Mouse (Mus musculus): ENCODE measurements around the gene Pakap. TPM values are rescaled to one million over a fixed set of nuclear protein-coding genes. Genes with fewer than 3 reads are reported as not detected.

Pakap gene
- total RNA-seq, 2 experiments from 2014 or later, result 37.4 to 44.3 TPM

- intact Hi-C loops (cut with DNase I), result loop anchor here (5.0 kb wide), 1 partner anchor 101 kb away; no protein-coding TSS in a partner anchor
- DNase-seq (ENCODE audit: low spot score), result no peak
Observed at GRCm38 (mm10) chr4:57780833-57781641, 213.1 kb downstream of the Pakap start.

- intact Hi-C loops (cut with DNase I), result loop anchor here (2.0 to 5.0 kb wide), 4 partner anchors 33 to 107 kb away; no protein-coding TSS in a partner anchor
- peak; percentile 65 for DNase-seq (ENCODE audit: low spot score)
Observed at GRCm38 (mm10) chr4:57781994-57782393, 214.0 kb downstream of the Pakap start.

- no peak for DNase-seq (ENCODE audit: low spot score)
- intact Hi-C loops (cut with DNase I), result loop anchor here (2.0 to 5.0 kb wide), 4 partner anchors 32 to 108 kb away; no protein-coding TSS in a partner anchor
Observed at GRCm38 (mm10) chr4:57782549-57783390, 214.8 kb downstream of the Pakap start.

- no peak for DNase-seq (ENCODE audit: low spot score)
- intact Hi-C loops (cut with DNase I), result loop anchor here (2.0 to 5.0 kb wide), 4 partner anchors 31 to 109 kb away; no protein-coding TSS in a partner anchor
Observed at GRCm38 (mm10) chr4:57783391-57783770, 215.4 kb downstream of the Pakap start.

- intact Hi-C loops (cut with DNase I), result loop anchor here (2.0 to 5.0 kb wide), 4 partner anchors 31 to 109 kb away; no protein-coding TSS in a partner anchor
- DNase-seq (ENCODE audit: low spot score), result peak; percentile 53
Observed at GRCm38 (mm10) chr4:57783853-57784600, 216.0 kb downstream of the Pakap start.

GRCm38 (mm10) chr4:57788709-57789108, 220.7 kb downstream of the Pakap start:
- intact Hi-C loops (cut with DNase I), result no loop called here
- no peak for DNase-seq (ENCODE audit: low spot score)

GRCm38 (mm10) chr4:57789118-57789517, 221.1 kb downstream of the Pakap start:
- no peak for DNase-seq (ENCODE audit: low spot score)
- intact Hi-C loops (cut with DNase I), result no loop called here

GRCm38 (mm10) chr4:57793989-57794388, 226.0 kb downstream of the Pakap start:
- DNase-seq (ENCODE audit: low spot score), result no peak
- intact Hi-C loops (cut with DNase I), result no loop called here

GRCm38 (mm10) chr4:57794547-57794946, 226.6 kb downstream of the Pakap start:
- DNase-seq (ENCODE audit: low spot score), result no peak
- intact Hi-C loops (cut with DNase I), result no loop called here

- no peak for DNase-seq (ENCODE audit: low spot score)
- intact Hi-C loops (cut with DNase I), result no loop called here
Observed at GRCm38 (mm10) chr4:57797548-57798285, 229.7 kb downstream of the Pakap start.

GRCm38 (mm10) chr4:57798286-57799018, 230.5 kb downstream of the Pakap start:
- DNase-seq (ENCODE audit: low spot score), result no peak
- intact Hi-C loops (cut with DNase I), result no loop called here

GRCm38 (mm10) chr4:57799297-57799696, 231.3 kb downstream of the Pakap start:
- intact Hi-C loops (cut with DNase I), result no loop called here
- no peak for DNase-seq (ENCODE audit: low spot score)

GRCm38 (mm10) chr4:57801239-57801638, 233.3 kb downstream of the Pakap start:
- intact Hi-C loops (cut with DNase I), result no loop called here

GRCm38 (mm10) chr4:57801986-57802385, 234.0 kb downstream of the Pakap start:
- intact Hi-C loops (cut with DNase I), result no loop called here
- DNase-seq (ENCODE audit: low spot score), result no peak

More at GRCm38 (mm10) chr4:57801239-57801638, 233.3 kb downstream of the Pakap start:
- DNase-seq (ENCODE audit: low spot score), result no peak

- intact Hi-C loops (cut with DNase I), result no loop called here
- DNase-seq (ENCODE audit: low spot score), result no peak
Observed at GRCm38 (mm10) chr4:57802411-57802810, 234.4 kb downstream of the Pakap start.

- intact Hi-C loops (cut with DNase I), result no loop called here
Observed at GRCm38 (mm10) chr4:57804902-57805301, 236.9 kb downstream of the Pakap start.

GRCm38 (mm10) chr4:57809449-57809848, 241.5 kb downstream of the Pakap start:
- DNase-seq (ENCODE audit: low spot score), result no peak
- intact Hi-C loops (cut with DNase I), result no loop called here

More at GRCm38 (mm10) chr4:57804902-57805301, 236.9 kb downstream of the Pakap start:
- DNase-seq (ENCODE audit: low spot score), result no peak

- no peak for DNase-seq (ENCODE audit: low spot score)
Observed at GRCm38 (mm10) chr4:57812075-57812474, 244.1 kb downstream of the Pakap start.

More at GRCm38 (mm10) chr4:57812075-57812474, 244.1 kb downstream of the Pakap start:
- intact Hi-C loops (cut with DNase I), result loop anchor here (5.0 kb wide), 1 partner anchor 35 kb away; no protein-coding TSS in a partner anchor
